Mouse (Mus musculus) G1E (cell line): ENCODE results near the gene Vsir. TPM values are rescaled to one million over a fixed set of nuclear protein-coding genes. Genes with fewer than 3 reads are reported as not detected.

ENCODE experiments used
- ATAC-seq: 2 replicates; pipeline ENCODE4 v1.8.0; 2016; ENCODE audit warnings: mild to moderate bottlenecking; ENCODE audit not compliant: insufficient number of reproducible peaks, poor library complexity, low FRiP score, severe bottlenecking; ENCODE audit errors: extremely low read depth
- DNase-seq: peaks from one replicate; pipeline ENCODE4 v3.0.0; 2012; ENCODE audit warnings: low spot score
- H3K27me3 ChIP-seq: 2 replicates; pipeline ENCODE4 v1.6.1; 2012; ENCODE audit warnings: mild to moderate bottlenecking, low read length, inconsistent platforms; ENCODE audit not compliant: insufficient read depth
- H3K36me3 ChIP-seq: replicated peaks from 2 replicates; pipeline ENCODE3; 2012; ENCODE audit warnings: mild to moderate bottlenecking, inconsistent platforms
- H3K4me1 ChIP-seq: 2 replicates; pipeline ENCODE4 v1.6.1; 2012; ENCODE audit warnings: low read depth, low read length, inconsistent platforms, mixed read lengths; ENCODE audit not compliant: insufficient read depth
- H3K4me3 ChIP-seq: 2 replicates; pipeline ENCODE4 v1.5.1; 2012; ENCODE audit warnings: low read depth, mild to moderate bottlenecking, inconsistent platforms, low read length, moderate library complexity, mixed read lengths
- H3K9me3 ChIP-seq: replicated peaks from 2 replicates; pipeline ENCODE4 v1.6.1; 2012; ENCODE audit warnings: inconsistent platforms
- CTCF ChIP-seq: IDR thresholded peaks from 2 replicates; pipeline ENCODE4 v1.5.1; 2012; ENCODE audit warnings: low read depth, low read length, inconsistent platforms, mixed read lengths
- GATA1 ChIP-seq: IDR thresholded peaks from 2 replicates; pipeline ENCODE4 v1.6.1; 2012; ENCODE audit warnings: borderline replicate concordance, low read length, inconsistent platforms, mixed read lengths
- GATA2 ChIP-seq: IDR thresholded peaks from 2 replicates; pipeline ENCODE4 v1.6.1; 2012; ENCODE audit warnings: low read depth, low read length, inconsistent platforms, borderline replicate concordance
- POLR2AphosphoS5 ChIP-seq: IDR thresholded peaks from 2 replicates; pipeline ENCODE4 v1.6.1; 2012; ENCODE audit warnings: low read depth, low read length, inconsistent platforms; ENCODE audit not compliant: insufficient replicate concordance
- TAL1 ChIP-seq: conservative IDR thresholded peaks from 2 replicates; pipeline ENCODE4 v1.6.1; 2012; ENCODE audit warnings: low read depth, low read length, inconsistent platforms, mixed read lengths
- polyA plus RNA-seq: library from polyadenylated mRNA; stranded (reverse); fragments of >175 nt; gene quantifications from 2 replicates; pipeline ENCODE4 v1.2.3, GENCODE M21; 2012
- total RNA-seq, 2 experiments: library from RNA; stranded (forward) in 1 of 2; stranded (reverse) in 1 of 2; fragments of 200-1000 nt in 1 of 2; fragments of >200 nt in 1 of 2; fragmentation: Nextera tagmentation in 1 of 2; gene quantifications; 2 replicates each; pipeline ENCODE4 v1.2.3; 2014 to 2017

The Vsir gene
- total and polyA plus RNA-seq, 3 experiments, result 0.02 to 3.9 (median 0.11) TPM

DNA sequence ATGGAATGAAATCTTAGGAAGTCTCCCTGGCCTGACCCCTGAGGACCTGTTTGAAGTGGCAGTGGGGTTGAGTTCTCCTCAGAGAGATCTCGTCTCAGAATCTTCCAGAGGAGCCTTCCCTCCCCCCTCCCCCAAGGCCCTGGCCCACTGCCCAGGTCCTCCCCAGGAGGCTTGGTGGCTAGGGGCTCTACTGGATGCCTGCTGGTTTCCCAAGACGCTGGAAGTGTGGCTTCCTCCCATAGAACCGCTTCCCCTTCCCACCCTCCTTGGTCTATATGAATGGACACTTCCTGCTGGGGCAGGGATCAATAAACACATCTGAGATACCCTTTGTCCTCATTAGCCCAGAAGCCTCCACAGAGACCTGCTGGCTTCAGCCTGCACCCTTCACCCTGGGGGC lies 4.6 kb downstream of the Vsir start:
- no peak for ATAC-seq

DNA sequence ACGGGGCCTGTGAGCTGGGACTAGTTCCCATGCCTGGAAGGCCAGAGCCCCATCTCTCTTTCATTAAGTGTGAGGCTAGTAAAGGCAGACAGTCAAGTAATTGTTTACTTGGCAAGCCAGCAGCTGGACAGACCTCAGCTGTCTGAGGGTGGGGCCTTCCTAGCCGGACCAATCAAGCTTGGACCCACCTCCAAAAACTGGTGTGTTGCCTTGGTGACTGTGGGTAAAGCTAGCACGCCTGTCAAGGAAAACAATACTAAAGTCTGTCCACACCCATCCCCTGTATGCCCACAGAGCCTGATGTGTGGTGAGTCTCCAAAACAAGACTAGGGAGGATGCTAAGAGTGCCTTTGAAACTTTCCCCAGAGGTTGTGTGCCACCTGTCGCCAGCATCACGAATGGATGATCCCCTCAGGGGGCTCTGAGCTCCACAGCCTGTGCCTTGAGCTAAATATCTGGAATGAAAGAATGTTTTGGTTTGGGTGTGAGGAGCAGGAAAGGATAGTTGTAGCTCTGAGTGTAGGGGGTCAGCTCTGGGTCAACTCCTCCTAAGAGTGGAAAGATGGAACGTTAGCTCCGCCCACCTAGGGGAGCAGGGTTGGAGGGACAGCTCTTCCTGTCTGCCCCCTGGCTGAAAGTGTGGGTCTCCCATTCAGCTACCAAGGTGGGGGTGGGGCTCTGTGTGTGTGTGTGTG lies 5.3 kb downstream of the Vsir start:
- Histone ChIP-seq H3K4me1 (peaks cover 18% of the 10 kb centered on the region), H3K9me3 (no peaks in the 10 kb centered on the region), H3K27me3 (no peaks in the 10 kb centered on the region), H3K36me3 (no peaks in the 10 kb centered on the region), H3K4me3 (no peak overlapping the region)
- ATAC-seq, result no peak
- TF ChIP-seq GATA2, result no peak
- TF ChIP-seq TAL1, result no peak
- no peak for TF ChIP-seq POLR2AphosphoS5
- TF ChIP-seq GATA1, result no peak
- no peak for TF ChIP-seq CTCF
- DNase-seq, result no peak

More for the DNA sequence above, 4.6 kb downstream of the Vsir start:
- Histone ChIP-seq H3K4me1 (peaks cover 19% of the 10 kb centered on the region), H3K4me3 (no peak overlapping the region), H3K27me3 (no peaks in the 10 kb centered on the region), H3K9me3 (no peaks in the 10 kb centered on the region), H3K36me3 (no peaks in the 10 kb centered on the region)
- TF ChIP-seq CTCF (no peak), TAL1 (no peak), POLR2AphosphoS5 (no peak), GATA1 (no peak), GATA2 (no peak)
- DNase-seq, result no peak

- TF ChIP-seq CTCF, result no peak
- TF ChIP-seq TAL1, result no peak
- TF ChIP-seq GATA1, result no peak
- H3K4me1 ChIP-seq, result peaks cover 5% of the 10 kb centered on the region
- no peak for ATAC-seq
- H3K27me3 ChIP-seq, result no peaks in the 10 kb centered on the region
- no peak overlapping the region for H3K4me3 ChIP-seq
- H3K36me3 ChIP-seq, result no peaks in the 10 kb centered on the region
- no peaks in the 10 kb centered on the region for H3K9me3 ChIP-seq
- no peak for DNase-seq
These were observed 6.8 kb downstream of the Vsir start for GRCm38 (mm10) chr10:60353241-60354002.

- H3K9me3 ChIP-seq, result no peaks in the 10 kb centered on the region
- ATAC-seq (no peak), DNase-seq (no peak)
- TF ChIP-seq TAL1, result no peak
- TF ChIP-seq GATA1, result no peak
- no peak for TF ChIP-seq GATA2
- TF ChIP-seq POLR2AphosphoS5, result no peak
- TF ChIP-seq CTCF, result no peak
- H3K4me3 ChIP-seq, result no peak overlapping the region
- no peaks in the 10 kb centered on the region for H3K27me3 ChIP-seq
- H3K36me3 ChIP-seq, result no peaks in the 10 kb centered on the region
- peaks cover 4% of the 10 kb centered on the region for H3K4me1 ChIP-seq
These were observed 7.3 kb downstream of the Vsir start for GRCm38 (mm10) chr10:60354003-60354325.

- ATAC-seq, result no peak
- peaks cover 2% of the 10 kb centered on the region for H3K4me1 ChIP-seq
- no peak overlapping the region for H3K4me3 ChIP-seq
- no peaks in the 10 kb centered on the region for H3K9me3 ChIP-seq
- H3K27me3 ChIP-seq, result no peaks in the 10 kb centered on the region
- no peaks in the 10 kb centered on the region for H3K36me3 ChIP-seq
- TF ChIP-seq TAL1 (no peak), POLR2AphosphoS5 (no peak), GATA1 (no peak), CTCF (no peak), GATA2 (no peak)
- DNase-seq, result no peak
These were observed 8.4 kb downstream of the Vsir start for GRCm38 (mm10) chr10:60354881-60355677.

DNA sequence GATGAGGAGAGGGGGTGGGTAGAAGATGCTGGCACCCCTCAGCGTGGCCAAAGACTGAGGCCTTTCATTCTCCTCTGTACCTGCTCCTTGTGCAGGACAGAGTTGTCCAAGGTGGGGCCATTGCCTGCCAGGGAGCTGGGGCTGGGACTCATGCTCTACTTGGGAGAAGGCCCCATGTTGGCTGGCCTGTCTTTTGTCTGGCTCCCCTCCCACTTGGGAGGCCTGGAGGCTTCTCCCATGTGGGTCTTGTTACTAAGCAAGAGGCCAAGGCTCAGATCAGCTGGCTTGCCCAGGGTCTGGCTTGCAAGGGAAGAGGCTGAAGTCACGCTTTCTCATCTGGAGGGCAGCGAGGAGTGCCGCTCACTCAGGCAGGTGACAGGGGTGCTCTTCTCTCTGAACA lies 10.8 kb downstream of the Vsir start:
- Histone ChIP-seq H3K27me3 (no peaks in the 10 kb centered on the region), H3K4me1 (no peaks in the 10 kb centered on the region), H3K36me3 (no peaks in the 10 kb centered on the region), H3K4me3 (no peak overlapping the region), H3K9me3 (no peaks in the 10 kb centered on the region)
- TF ChIP-seq CTCF (no peak), TAL1 (no peak), GATA1 (no peak), POLR2AphosphoS5 (no peak), GATA2 (no peak)
- ATAC-seq (no peak), DNase-seq (no peak)
